Mouse (Mus musculus) monocyte, adult 5-6 weeks (primary cell): ENCODE measurements around the gene Gpn3. TPM values are rescaled to one million over a fixed set of nuclear protein-coding genes. Genes with fewer than 3 reads are reported as not detected.
A peak's percentile ranks its signal among the peaks of the same experiment; 100 is the strongest.
"Not testable (repeated sequence)": the region's sequence is repeated elsewhere in the genome, so short reads cannot be mapped to it uniquely, and the experiment has no call there.

Experiments used
- ATAC-seq: fragments of 153-309, 156-312 bp; replicated peaks from 2 replicates; pipeline ENCODE4 v1.8.0; 2017; ENCODE audit warnings: mild to moderate bottlenecking; ENCODE audit not compliant: low TSS enrichment, insufficient number of reproducible peaks, severe bottlenecking, poor library complexity, low FRiP score
- total RNA-seq: library from RNA; stranded (forward); fragments of 200-1000, 200-491, 200-594 nt; gene quantifications from 3 replicates; pipeline ENCODE4 v1.2.3, GENCODE M21; 2017

Gpn3 gene
- total RNA-seq, 1 experiment from 2014 or later = 45.0 TPM

DNA sequence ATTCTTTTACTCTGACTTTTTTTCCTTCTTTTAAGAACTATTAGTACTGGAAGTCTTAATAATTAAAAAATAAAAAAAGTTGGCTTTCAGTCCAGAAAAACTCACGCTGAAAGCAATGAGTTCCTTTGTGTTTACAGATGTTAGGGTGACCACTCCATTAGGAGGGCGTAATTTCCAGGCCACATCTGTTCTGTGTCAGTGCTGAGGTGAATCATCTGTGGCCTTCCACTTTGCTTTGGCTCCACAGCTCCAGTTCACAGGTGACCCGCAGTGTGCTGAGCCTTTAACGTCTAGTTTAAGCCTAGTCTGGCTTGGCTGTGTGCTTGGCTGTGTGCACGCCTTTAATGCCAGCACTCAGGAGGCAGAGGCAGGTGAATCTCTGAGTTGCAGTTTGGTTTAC lies 40.2 kb downstream of the Gpn3 start:
- ATAC-seq = no peak

DNA sequence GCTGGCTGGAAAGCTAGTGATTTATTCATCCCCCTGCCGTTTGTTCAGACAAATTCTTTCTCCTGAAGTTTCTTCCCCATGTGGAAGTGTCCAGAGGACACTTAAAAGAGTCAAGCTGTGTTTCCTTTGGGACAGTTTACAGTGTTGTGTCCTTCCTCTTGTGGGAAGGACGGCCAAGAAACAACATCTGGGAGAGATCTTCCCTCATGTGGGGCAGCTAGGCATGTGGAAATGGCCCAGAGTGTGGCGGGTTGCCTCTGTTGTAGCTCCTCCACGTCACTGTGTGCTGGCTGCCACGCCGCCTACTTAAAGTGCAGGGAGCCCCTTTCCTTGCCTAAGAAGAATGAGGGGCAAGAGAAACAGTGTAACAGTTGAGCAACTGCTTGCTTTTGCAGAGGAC lies 41.1 kb downstream of the Gpn3 start:
- ATAC-seq = no peak

DNA sequence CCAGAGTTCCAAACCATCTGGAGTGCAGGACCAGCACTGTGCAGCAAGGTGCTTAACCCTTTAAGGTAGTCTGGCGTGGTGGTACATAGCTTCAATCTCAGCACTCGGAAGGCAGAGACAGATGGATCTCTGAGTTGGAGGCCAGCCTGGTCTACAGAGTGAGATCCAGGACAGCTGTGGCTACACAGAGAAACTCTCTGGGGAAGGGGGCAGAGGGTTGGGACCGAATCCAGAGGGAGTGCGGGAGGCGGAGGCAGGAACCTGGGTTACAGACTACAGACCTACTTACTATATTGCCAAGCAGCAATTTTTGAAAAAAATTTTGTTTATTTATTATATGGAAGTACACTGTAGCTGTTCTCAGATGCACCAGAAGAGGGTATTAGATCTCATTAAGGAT lies 42.7 kb downstream of the Gpn3 start:
- no peak for ATAC-seq

DNA sequence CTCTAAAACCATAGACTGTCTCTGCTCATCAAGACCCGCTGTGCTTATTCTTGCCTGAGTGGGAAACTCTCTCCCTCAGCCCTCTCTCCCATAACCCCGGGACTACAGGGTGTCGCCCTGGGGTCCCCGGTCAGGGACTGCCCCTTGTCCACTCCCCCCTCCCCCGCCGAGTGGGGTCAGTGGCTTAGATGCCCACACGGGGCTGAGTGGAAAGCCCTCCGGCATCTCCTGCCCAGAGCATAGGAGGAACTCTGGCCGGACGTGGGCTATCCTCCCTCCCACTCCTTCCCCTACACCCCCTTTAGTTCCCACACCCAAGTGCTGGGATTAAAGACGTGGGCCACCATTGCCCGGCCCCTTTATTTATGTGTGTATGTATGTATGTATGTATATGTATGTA lies 43.8 kb downstream of the Gpn3 start:
- ATAC-seq = no peak

DNA sequence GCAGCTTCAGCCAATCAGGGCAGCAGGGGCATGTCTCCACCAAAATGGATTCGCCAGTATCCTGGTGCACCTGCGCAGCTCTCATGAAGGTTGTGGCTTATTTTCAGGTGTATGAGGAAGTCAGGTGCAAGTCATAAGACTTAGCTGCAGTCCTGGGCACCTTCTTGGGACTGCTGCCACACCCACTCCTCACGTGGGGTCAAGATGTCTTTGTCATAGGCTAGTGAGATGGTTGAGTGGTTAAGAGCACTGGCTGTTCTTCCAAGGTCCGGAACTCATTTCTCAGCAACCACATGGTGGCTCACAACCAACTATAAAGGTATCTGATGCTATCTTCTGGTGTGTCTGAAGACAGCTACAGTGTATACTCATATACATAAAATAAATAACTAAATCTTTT lies 49.0 kb downstream of the Gpn3 start:
- ATAC-seq = not testable (repeated sequence)

DNA sequence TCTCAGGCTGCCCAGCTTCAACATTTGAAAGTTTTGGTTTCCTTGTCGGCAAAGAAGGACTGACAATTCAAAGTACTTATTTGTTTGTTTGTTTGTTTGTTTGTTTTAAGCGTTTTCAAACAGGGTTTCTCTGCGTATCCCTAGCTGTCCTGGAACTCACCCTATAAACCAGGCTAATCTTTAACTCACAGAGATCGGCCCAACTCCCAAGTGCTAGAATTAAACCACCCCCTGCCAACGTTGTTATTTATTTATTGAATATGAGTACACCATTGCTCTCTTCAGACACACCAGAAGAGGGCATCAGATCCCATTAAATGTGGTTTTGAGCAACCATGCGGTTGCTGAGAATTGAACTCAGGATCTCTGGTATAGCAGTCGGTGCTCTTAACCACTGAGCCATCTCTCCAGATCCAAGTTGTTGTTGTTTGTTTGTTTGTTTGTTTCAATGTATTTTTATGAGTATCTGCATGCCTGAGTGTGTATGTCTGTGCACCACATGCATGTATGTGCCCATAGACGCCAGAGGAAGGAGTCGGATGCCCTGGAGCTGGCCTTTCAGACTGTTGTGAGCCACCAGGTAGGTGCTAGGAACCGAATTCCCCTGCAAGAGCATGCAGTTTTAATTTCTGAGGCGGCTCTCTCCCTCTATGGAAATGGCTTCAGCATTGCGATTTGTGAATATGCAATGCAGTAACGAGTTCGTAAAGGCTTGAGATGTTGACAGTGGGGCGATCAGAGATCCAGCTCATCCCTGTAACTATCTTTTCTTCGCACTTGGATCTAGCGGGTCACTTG lies 49.8 kb downstream of the Gpn3 start, which contains the start of gene Anapc7:
Anapc7 (plus strand) TSS at position 423 of the 798 bp plus-strand sequence.
- no peak for ATAC-seq

DNA sequence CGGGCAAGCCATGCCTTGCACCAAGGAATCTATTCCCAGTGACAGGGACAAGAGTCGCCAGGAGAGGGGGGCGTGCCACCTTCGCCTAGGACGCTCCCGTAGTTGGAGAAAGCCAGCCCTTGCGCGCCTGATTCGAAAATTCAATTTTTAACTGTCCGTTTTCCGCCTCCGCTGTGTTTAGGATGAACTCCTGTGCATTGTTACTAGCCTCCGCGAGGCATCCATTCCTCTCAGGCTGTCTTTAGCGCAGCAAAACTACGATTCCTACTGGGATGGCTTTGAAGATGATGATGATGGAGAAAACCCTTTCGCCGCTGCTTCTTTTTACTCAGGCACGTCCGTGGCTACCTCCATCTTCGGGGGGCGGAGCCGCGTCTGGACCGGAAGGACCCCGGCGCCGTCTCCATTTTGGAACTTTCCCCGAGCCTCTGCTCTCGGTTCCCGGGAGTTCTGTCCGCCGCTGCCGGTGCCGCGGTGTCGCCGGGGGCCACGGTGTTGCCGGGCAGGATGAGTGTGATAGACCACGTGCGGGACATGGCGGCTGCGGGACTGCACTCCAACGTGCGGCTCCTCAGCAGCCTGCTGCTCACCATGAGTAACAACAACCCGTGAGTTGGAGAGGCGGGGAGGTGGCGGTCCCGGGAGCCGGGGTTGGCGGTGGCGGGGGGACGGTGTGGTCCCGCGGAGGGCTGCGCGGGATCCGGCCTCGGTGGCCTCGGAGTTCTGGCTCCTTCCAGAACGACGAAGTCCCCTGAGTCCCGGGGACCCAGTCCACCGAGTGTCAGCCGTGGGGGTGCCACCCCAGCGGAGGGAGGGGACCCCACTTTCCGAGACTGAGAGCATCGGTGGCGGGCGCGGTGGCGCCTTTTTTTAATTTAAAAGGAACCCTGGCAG lies 50.6 kb downstream of the Gpn3 start:
- peak; percentile 89 for ATAC-seq

DNA sequence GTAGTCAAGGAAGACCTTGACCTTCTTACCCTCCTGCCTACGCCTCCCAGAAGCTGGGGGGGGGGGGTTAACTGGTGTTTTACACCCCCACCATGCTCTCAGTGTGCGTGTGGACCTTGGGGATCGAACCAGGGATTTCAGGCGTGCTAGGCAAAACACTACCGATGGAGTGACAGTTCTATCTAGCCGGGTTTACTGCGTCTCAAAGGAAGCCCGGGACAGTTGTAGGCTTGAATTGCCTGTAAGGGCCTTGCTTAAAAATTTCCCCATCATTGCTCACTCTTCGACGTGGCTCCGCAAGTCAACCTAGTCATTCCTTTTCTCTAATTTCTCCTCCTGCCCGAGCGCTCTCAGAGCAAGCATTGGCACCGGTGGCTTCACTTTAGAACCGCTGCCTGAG lies 51.4 kb downstream of the Gpn3 start:
- no peak for ATAC-seq

DNA sequence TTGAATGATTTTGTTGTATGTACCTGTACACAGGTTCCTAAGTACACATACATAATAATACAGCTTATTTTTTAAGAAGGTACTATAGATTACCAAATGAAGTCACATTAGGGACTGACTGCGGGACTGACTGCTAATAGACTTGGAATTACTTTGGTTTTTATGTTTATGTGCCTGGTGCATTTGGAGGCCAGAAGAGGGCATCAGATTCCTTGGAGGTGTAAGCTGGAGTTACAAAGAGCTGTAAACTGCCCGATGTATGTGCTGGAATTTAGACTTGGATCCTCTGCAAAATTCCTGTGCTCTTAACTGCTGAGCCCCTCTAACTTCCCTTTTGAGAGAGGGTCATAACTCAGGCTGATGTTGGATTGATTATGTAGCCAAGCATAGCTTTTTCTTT lies 53.9 kb downstream of the Gpn3 start:
- no peak for ATAC-seq

DNA sequence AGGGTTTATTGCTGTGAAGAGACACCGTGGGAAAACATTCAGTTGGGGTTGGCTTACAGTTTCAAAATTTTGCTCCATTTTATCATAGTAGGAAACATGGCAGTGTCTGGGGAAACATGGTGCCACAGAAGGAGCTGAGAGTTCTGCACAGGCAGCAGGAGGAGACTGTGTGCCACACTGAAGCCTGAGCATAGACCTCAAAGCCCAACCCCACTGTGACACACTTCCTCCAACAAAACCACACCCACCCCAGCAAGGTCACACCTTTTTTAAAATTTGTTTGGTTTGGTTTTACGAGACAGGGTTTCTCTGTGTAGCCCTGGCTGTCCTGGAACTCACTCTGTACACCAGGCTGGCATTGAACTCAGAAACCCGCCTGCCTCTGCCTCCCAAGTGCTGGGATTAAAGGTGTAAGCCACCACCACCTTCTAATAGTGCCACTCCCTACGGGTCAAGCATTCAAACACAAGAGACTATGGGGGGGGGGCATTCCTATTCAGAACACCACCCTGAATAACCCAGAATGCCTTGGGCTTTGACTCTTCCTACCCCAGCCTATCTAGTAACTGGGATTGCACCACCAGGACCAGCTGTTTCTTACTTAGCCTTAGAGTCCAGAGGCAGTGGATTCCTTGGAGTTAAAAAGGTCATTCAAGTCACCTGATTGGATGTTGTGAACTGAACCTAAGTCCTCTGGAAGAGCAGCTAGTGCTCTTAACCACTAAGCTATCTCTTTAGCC lies 58.5 kb downstream of the Gpn3 start:
- no peak for ATAC-seq

DNA sequence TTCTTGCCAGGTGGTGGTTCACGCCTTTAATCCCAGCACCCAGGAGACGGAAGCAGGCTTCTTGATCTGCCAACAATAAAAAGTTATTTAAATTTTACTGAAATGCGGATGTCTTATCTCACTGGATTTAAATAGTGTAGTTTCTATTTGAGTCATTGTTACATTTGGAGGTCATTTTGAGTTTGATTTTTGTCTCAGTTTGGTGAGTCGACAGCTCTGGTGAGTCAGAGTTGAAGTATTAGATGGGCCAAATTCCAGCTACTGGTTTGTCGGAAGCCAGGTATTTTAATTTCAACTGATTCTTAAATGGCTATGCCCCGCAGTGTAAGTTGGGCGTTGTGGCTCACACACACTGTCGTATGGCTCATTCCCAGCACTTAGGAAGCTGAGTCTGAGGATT lies 59.5 kb downstream of the Gpn3 start:
- ATAC-seq = no peak

Other genes with a start within 250 kb of the Gpn3 start
- 0.48 TPM in 1 of 3 replicates, not detected in the others for gene Ccdc63, start 231.1 kb upstream of the Gpn3 start, total RNA-seq
- gene Ppp1cc, start 213.6 kb upstream of the Gpn3 start, total RNA-seq = 150 to 191 TPM (median 177 TPM) in 3 replicates
- gene Hvcn1, start 165.1 kb upstream of the Gpn3 start, total RNA-seq = 25.7 to 39.4 TPM (median 30.3 TPM) in 3 replicates
- 1.1 to 4.4 TPM (median 2.0 TPM) in 3 replicates for gene Tctn1, start 107.4 kb upstream of the Gpn3 start, total RNA-seq
- 33.3 to 37.2 TPM (median 36.9 TPM) in 3 replicates for gene Pptc7, start 87.5 kb upstream of the Gpn3 start, total RNA-seq
- gene Rad9b, start 17.6 kb upstream of the Gpn3 start, total RNA-seq = 3.9 to 8.9 TPM (median 7.4 TPM) in 3 replicates
- gene Vps29, start 17.5 kb upstream of the Gpn3 start, total RNA-seq = 63.4 to 67.5 TPM (median 67.5 TPM) in 3 replicates
- gene Fam216a, start 488 bp downstream of the Gpn3 start, total RNA-seq = 2.2 to 7.9 TPM (median 5.5 TPM) in 3 replicates
- 945 to 1,364 TPM (median 1,320 TPM) in 3 replicates for gene Arpc3, start 20.0 kb downstream of the Gpn3 start, total RNA-seq
- 14.2 to 35.4 TPM (median 20.5 TPM) in 3 replicates for gene Anapc7, start 49.8 kb downstream of the Gpn3 start, total RNA-seq
- 84.0 to 111 TPM (median 86.3 TPM) in 3 replicates for gene Atp2a2, start 130.3 kb downstream of the Gpn3 start, total RNA-seq
- gene Ift81, start 242.6 kb downstream of the Gpn3 start, total RNA-seq = 0.32 to 3.9 TPM (median 2.5 TPM) in 3 replicates